Mouse (Mus musculus): Measurements from ENCODE around the gene Fstl4.
A peak's percentile ranks its signal among the peaks of the same experiment; 100 is the strongest.
"Not testable (repeated sequence)": the region's sequence is repeated elsewhere in the genome, so short reads cannot be mapped to it uniquely, and the experiment has no call there.

Gene Fstl4

DNA sequence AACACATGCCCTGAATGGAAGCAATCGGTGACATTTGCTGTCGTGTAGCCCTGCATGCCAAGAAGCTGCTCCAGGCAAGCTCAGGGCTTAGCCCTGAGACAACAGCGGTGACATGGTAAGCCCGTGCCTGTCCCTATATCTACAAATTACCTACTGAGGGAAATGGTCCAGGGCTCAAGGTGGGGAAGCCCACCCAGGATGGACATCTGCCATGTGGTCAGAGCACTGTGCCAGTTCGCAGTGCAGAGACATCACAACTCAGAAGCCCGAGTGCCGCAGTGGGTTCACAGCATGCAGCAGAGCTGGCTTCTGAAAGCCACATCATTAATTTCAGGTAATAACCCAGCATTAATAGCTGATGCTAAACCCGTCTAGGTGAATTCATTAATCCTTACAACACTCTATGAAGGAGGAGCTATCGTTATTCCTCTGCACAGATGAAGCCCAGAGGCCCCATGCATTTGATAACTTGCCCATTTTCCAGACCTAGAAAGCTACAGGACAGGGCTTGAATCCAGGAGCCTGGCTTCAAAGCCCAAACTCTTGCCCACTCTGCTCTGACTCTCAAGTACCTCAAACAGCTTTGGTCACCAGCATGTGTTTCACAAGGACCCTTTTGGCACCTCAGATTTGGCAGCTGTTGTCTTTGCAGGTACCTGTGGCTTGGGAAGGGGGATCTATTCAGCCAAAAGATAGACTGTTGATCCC lies 321.6 kb downstream of the Fstl4 start:
- DNase-seq (ENCODE audit: low spot score in 2 of 2), result no peak

DNA sequence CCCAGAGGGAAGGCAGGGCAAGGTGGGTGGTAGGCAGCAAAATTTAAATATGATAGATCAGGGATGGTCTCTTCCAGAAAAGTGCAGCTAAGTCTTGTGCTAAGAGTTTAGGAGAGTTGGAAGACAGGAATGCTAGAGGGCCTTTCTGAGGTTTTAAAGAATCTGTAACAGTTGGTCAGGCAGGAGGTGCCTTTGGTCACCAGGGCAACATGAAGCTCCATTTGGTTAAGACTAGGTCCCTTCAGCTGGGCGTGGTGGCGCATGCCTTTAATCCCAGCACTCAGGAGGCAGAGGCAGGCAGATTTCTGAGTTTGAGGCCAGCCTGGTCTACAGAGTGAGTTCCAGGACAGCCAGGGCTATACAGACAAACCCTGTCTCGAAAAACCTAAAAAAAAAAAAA lies 323.5 kb downstream of the Fstl4 start:
- DNase-seq (ENCODE audit: low spot score in 2 of 2), result not testable (repeated sequence)

DNA sequence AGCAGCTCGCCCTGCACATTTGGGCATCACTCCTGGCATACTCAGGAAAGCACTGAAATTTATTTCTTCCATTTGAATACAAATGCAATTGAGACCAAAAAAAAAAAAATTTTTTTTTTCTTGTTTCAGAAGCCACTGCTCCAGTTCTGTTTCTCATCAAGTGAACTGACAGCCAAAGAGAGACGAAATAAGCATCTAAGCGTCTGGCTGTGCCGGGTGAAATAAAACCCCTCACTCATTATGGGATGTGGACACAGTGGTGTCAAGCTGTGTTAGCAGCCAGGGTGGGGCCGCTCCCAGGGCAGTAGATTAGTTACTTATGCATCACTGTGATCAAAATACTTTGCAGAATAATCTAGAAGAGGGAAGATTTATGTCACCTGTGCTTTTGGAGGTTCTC lies 327.2 kb downstream of the Fstl4 start:
- DNase-seq (ENCODE audit: low spot score in 2 of 2), result no peak

DNA sequence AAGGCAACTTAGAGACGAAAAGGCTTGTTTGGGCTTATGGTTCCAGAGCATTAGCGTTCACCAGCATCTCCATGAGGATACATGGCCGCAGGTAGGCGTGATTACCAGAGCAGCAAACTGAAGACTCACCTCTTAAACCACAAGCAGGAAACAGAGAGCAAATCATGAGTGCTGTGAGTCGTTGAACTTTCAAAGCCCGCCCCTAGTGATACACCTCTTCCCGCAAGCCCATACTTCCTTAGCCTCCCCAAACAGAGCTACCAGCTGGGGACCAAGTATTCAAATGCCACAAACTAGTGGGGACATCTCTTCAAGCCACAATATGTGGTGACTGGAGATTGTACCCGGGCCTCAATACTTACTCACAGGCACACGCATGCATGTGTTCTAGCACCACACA lies 332.4 kb downstream of the Fstl4 start:
- no peak for DNase-seq (ENCODE audit: low spot score in 2 of 2)

DNA sequence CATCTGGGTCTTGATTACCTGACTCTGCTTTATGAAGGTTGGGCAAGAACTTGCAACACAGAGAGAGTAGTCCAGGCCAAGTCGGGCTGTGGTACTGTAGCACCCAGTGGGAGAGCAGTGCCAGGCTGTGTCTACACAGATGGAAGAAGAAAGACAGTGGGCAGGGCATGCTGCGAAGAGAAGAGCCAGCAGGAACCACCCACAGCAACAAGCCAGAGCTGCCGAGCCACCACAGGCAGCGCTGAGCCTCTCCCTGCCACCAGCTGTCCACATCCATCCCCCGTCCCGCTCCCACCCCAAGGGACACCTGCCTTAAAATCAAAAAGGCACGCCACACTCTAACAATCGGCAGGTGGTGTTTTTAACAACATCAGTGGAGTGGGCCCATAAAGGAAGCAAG lies 332.9 kb downstream of the Fstl4 start:
- no peak for DNase-seq (ENCODE audit: low spot score in 2 of 2)

DNA sequence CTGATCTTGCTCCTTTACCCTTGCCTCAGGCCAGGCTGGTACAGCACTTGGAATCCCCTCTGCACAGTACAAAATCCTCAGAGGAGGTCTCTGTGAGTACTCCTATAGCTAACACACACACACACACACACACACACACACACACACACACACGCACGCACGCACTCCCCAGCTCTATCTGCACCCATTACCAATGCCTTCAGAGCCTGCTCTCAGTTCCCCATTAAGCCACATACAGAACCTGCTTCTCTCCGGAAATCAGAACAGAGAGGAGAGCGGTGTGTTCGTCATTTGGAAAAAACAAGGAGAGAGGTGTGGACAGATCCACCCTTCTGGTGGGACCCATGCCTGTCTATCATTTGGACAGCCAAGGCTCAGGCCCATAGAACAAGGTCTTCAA lies 333.4 kb downstream of the Fstl4 start:
- no peak for DNase-seq (ENCODE audit: low spot score in 2 of 2)

DNA sequence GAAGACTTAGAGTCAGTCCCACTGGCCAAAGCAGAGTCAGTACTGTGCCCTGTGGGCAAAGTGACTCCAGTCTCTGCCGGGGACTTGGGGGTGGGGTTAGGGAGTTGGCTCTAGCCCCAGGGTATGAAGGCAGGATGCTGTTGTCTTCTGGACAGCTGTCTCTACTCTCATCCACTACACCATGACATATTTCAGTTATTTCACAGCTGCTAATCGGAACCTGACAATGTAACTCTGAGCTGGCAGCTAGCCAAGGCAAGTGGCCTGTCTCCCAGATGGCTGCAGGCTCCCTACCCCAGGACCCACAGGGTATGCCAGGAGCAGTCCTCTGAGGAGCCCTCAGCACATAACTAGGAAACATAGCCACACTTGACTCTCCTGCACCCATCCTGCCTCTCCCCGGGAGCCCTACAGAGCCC lies 334.4 kb downstream of the Fstl4 start:
- DNase-seq (ENCODE audit: low spot score in 2 of 2), result no peak

DNA sequence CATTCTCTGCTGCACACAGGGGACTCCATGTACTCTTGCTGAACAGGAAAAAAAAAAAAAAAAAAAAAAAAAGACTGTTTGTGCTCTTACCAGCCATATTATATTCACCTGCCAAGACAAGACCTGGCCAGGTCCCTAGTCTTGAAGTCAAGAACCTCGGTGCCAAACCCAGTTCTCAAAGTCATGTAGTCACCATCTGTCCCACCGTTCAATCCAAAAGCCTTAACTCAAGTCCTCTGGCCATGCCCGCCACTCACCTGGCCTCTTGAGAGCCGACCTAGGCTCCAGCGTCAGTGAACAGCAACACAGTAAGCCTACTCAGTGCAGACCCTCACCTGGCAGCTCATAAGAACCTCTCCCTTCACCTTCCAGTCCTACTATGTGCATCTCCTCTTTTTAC lies 334.9 kb downstream of the Fstl4 start:
- DNase-seq (ENCODE audit: low spot score in 2 of 2), result no peak

DNA sequence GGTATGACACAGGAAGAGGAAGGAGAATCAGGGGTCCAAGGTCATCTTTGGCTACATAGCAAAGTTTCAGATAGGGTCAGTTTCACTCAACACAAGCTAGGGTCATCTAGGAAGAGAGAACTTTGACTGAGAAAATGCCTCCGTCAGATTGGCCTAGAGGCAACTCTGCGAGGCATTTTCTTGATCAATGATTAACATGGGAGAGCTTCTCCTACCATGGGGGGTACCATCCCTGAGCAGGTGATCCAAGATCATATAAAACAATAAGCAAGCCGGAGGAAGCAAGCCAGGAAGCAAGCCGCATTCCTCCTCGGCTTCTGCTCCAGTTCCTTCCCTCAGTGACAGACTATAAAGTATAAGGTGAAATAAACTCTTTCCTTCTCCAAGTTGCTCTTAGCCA lies 337.3 kb downstream of the Fstl4 start:
- no peak for DNase-seq (ENCODE audit: low spot score in 2 of 2)

DNA sequence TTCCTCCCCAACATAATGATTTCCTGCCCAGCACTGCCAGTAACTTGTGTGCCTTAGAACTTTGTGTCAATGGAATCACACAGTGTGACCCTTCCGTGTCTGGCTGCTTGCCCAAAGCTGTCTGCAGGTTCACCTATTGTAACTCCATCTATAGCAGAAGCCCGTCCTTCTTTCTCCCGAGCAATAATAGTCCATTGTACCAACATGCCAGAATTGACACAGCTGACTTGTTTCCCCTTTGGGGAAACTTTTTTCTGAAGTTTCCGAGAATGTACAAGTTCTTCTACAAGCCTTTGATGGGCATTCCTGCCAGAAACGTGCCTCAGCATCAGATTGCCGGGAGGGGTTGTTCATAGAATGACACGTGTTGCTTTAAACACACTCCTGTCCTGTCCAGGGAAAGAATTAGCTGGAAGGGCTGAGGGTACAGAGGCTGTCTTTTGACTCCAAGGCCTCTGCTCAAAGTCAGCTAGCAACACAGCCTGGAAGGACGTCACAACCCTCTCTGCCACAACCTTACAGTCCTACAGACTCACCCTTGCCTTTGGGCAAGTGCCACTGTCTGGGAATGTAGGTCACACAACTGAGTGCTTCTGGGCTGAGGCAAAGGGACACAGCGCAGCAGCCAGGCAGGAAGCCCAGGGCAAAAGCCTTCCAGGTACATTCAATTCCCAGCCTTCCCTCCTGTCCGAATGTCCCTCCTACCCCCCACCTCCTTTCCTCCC lies 339.3 kb downstream of the Fstl4 start:
- DNase-seq (ENCODE audit: low spot score in 2 of 2), result no peak

DNA sequence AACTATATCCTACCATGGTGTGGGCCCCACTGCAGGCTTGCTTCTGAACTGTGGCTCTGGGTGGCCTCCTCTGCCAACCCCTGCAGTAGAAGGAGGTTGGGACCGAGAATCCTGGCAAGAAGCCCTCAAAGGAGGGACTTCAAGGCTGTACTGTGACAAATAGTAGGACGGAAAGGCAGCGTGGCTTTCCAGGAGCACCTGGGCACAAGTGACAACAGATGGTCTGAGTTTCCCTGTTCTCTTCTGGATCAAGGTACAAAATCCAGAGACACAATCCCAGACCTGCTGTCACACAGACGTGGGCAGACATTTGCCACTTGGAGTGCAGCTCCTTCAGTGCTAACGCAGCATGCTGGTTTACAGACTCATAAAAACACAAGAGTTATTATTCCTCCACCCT lies 343.3 kb downstream of the Fstl4 start:
- no peak for DNase-seq (ENCODE audit: low spot score in 2 of 2)

DNA sequence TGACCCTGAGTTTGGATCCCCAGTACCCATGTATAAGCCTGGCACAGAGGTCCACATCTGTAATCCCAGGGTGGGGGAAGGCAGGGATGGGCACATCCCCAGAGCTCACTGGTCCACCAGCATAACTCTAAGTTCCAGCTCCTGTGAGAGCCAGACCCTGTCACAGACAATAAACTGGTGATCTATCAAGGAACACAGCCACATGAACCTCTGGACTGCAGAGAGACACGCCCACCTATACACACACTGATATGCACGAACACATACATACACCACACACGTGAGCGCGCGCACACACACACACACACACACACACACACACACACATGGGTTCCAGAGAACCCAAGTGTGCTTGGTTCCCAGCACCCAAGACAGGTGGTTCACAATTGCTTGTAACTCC lies 344.4 kb downstream of the Fstl4 start:
- DNase-seq (ENCODE audit: low spot score in 2 of 2), result no peak

DNA sequence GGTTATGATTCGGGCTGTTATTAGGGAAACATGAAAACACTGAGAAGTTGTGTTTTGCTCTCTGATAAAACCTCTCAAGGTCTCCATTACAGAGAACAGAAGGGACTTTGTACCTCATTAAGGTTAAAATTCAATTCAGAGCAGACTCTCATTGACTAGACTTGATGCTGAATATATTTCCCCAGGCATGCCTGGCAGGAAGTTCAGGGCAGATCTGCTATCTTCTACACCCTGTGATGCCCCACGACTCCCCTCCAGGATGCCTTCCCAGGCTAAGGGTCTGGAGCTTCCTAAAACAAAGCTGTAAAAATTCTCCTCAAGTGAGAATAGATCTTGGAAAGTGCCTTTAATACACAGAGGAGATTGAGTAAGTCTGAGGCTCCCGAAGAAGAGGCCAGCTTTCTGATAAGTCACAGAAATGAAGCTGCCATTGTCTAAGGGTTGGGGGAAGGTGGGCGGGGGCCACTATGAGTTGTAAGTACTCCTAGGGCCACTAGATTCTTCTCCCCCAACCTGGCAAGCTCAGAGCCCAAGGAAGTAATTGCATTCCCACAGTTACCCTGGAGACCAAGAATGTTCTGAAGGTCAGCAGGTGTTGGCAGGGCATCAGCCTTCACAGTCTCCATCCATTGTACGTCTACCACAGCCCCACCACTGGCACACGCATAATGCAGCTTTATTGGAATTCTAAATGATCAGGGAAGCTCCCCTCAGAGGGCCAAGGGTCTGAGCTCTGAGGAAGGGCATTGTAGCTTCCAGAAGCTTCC lies 345.4 kb downstream of the Fstl4 start:
- DNase-seq (ENCODE audit: low spot score in 2 of 2), result no peak

DNA sequence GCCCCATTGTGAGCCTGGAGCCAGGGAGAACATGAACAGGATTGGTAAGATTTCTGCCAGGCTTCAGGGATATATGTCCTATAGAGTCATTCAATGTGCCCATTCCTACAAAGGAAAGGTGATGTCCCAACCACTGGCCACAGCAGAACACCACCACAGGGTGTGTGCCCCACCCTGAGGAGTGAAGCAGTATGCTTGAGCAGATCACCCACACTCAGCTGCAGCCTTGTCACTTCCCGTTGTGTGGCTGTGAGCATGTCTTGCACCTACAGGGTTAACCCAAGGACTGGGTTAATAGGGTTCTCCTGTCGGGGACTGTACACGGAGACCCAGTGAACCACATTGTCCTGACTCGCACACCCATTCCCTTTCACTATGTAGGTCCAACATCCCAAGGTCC lies 351.3 kb downstream of the Fstl4 start:
- DNase-seq (ENCODE audit: low spot score in 2 of 2), result no peak

DNA sequence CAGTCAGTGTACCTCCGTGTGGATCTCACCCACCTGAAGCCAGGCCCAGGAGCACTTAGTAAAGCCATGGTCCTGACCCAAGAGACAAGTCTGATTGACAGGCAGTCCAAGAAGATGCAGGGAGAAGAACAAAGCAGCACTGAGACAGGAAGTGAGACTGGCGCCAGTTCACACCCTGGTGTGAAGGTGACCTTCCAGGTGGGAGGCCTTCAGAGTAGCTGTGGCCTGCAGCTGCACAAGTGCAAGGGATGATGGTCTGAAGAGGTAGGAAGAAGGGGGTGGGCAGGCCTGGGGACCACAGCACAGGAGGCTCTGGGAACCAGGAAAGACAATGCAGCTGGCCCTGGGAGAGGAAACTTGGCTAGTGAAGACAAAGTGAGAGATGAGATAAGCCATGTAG lies 351.9 kb downstream of the Fstl4 start:
- peak in 1 of 2 experiments; percentile 26 for DNase-seq (ENCODE audit: low spot score in 2 of 2)

DNA sequence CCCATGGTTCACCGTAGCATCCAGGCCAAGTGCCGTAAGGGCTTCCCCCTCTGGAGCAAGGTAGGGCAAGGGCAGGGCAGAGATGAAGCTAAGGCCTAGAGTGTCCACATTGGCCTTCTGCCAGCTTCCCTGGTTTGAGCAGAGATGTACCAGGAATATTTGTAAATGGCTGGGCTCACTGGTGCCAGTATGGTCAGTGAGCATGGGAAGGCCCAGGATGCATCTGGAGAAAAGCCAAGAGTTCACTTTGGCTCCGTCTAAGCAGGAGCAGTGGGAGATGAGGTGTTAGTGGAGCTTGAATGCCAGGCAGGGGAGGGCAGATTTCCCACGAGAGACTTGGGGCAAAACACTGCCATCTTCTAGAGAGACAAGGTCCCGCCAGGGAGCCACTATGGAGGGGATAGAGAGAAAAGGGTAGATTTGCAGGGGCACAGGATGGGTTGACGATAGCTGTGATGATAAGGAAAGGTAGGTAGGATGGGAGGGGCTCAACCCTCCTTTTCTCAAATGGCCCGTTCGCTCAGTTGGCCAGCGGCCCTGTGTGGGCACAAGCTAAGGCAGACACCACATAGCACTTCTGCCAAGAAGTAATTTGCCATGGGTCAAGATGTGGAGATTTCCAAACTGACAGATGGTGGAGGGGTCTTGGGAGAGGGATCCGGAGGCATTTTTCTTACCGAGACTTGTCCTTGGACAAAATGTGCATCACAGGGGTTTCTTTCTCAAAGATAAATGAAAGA lies 354.0 kb downstream of the Fstl4 start:
- DNase-seq (ENCODE audit: low spot score in 2 of 2), result no peak

DNA sequence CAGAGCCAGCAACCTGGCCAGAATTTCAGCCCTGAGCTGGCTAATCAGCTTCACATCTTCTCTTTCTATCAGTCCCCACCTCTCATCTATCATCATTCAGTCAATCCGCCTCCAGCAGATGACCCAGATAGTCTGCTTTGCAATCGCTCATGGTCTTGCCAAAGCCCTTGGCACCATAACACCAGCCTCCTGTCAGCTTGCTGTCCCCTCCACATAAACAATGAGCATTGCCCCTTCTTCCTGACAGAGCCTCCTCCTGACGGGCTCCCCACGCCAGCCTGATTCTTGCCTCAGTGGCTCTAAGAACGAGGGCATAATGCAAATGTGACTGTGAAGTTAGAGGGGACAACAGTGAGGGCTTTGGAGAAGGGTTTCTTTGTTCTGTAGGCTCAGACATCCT lies 355.5 kb downstream of the Fstl4 start:
- DNase-seq (ENCODE audit: low spot score in 2 of 2), result no peak

DNA sequence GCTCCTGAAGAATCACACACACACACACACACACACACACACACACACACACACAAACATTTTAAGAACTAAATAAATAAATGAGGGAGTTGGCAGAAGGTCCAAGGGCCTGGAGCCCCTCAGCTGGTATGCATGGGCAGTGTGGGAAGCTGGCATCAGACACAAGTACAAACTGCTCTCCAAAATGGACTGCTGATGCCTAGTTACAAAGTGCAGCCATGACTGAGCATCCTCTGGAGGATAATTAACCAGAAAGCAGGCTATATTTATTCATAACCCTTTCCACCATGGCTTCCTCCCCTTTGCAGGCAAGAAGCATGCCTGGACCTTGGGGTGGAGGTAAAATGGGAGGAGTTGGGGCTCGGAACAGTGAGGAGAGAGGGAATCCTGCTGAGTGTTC lies 356.8 kb downstream of the Fstl4 start:
- DNase-seq (ENCODE audit: low spot score in 2 of 2), result no peak

DNA sequence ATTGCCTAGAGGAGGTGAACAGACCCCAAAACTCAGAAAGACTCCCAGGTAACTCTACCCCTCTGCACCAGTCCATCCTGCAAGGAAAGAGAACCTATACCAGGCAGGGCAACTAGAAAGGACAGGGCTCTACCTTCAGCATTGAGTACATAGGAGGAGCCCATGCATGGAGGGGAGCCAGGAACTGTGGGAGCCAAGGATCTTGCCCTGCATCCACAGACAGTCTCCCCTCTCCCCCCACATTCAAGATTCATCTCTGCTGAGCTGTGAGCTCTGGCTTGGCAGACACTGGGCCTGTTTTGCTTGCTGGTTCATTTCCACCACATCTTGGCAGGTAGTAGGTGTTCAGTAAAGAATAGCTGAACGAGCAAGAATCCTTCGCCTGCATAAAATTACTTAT lies 360.4 kb downstream of the Fstl4 start:
- DNase-seq (ENCODE audit: low spot score in 2 of 2), result no peak

DNA sequence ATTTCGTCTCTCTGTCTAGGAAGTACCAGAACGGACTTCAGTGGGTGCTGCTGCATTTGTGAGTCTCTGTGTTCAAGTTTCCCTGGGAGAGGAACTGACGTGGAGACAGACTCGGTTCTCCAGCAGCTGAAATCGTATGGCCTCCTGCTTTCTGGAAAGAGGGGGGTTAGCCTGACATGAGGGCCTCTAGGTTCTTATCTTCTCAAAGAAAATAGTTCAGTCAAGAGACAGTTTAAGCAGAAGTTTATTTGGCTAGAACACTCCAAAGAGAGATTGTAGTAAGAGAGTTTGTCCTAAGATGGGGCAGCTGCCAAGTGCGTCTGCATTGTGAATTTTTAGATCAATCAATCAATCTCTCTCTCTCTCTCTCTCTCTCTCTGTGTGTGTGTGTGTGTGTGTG lies 362.2 kb downstream of the Fstl4 start:
- DNase-seq (ENCODE audit: low spot score in 2 of 2), result no peak

DNA sequence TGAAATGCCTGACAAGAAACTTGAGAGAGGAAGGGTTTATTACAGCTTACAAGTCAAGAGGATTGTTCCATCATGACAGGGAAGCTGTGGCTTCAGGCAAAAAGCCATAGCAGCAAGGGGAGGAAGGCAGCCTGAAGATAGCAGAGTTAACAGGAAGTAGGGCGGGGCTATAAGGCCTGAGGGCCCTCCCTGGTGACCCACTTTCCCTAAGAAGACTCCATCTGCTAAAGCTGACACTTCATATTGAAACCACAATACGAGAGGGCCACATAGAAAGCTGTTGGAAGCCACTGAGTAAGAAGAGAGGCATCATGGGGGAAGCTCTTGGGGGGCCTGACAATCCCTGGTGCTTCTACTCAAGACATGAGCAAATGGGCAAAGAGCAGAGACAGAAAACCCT lies 364.2 kb downstream of the Fstl4 start:
- DNase-seq (ENCODE audit: low spot score in 2 of 2), result peak; percentile 59 to 76

DNA sequence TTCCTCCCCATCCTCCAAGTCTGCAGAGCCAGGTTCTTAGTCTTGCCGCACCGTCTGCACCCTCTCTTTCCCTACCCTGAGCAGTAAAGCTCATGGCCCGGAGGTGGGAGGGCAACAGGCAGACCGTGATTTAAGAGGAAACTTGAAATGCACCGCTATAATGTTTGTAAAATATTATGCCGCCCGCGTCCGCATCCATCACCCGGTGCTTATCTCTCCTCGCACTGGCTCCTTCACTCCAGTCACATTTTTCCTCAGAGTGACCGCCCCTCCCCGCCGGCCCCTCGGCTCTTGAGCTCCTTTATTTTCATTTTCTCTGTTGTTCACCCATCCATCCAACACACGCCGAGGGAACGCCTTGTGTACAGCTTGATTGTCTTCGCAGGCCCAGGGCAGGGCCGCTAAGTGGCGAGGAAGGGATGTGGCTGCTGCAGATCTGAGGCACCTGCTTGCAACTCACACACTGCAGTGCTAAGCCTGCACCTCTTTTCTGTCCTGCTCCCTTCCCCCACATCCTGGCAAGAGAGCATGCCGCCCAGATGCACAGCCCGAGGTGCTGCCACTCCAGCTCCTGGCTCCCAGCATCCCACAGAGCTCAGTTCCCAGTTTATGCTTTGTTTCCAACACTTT lies 368.1 kb downstream of the Fstl4 start:
- peak; percentile 75 to 76 for DNase-seq (ENCODE audit: low spot score in 2 of 2)
